Mouse (Mus musculus) heart, postnatal 25 days (tissue): ENCODE results near the gene Shisa8. TPM values are rescaled to one million over a fixed set of nuclear protein-coding genes. Genes with fewer than 3 reads are reported as not detected.
A peak's percentile ranks its signal among the peaks of the same experiment; 100 is the strongest.

ENCODE experiments used
- DNase-seq: peaks from one replicate; pipeline ENCODE4 v3.0.0; 2022; ENCODE audit warnings: low spot score
- intact Hi-C: fragments of 180-260 bp; cut with DNase I; formaldehyde crosslinking; loops from one replicate; pipeline ENCODE4 v1.15.1; 2025
- total RNA-seq, 2 experiments: library from RNA; stranded (reverse); gene quantifications; 2 replicates each; pipeline ENCODE4 v1.2.3; 2021

The Shisa8 gene
- total RNA-seq, 2 experiments from 2014 or later = 0.13 to 0.20 TPM

DNA sequence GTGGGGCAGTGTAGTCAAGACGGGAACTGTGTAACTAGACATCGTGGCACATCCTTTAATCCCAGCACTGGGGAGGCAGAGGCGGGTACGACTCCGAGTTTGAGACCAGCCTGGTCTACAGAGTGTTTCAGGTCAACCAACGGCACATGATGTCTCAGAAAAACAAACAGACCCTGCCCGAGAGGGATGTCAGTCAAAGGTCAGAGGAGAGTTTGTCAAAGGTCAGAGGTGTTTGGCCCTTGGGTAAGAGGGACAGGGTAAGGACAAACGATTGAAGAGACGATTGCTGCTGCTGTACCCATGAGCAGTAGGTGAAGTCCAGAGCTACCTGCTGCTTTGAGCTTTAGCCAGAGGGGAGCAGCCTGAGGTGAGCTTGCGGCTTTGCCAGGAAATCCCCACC lies 29.0 kb downstream of the Shisa8 start:
- DNase-seq = no peak
- intact Hi-C loops = no loop called here

DNA sequence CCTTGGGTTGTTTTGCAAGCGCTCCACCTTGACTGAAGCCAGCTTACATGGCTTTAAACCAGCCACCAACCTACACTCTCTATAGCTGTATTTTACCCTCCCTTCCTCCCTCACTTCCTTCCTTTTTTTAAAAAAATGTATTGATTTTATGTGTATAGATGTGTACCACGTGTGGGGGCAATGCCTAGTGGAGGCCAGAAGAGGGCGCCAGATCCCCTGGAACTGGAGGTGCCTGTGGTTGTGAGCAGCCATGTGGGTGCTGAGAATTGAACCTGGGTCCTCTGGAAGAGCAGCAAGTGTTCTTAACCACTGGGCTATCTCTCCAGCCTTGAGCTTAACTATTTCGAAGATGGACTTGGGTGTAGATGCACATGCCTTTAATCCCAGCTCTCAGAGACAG lies 30.3 kb downstream of the Shisa8 start:
- no peak for DNase-seq
- intact Hi-C loops = no loop called here

- intact Hi-C loops = no loop called here
- no peak for DNase-seq
Measured at GRCm38 (mm10) chr15:82181131-82181530, 31.5 kb downstream of the Shisa8 start.

DNA sequence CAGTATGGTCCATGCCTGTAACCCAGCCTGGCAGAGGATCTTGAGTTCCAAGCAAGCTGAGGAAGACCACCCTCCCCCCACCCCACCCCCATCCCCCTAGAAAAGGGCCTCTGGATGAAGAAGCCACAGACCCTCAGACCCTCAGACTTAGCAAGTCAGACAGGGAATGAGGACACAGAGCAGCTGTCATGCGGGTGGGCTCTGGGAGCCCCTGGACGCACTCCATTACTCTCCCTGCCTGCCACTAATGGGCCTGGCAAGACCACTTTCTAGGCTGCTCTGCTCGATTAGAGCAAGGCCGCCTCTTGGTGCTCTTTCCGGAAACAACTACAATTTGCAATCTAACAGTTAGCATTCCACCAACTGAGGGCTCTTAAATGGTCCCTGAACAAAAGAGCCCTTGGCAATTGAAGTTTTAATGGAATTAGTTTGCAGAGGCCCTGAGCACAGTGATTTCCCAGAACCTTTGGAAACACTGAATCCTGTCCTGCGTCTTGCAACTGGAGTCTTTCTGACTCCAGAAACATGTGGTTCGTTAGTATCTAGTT lies 34.8 kb downstream of the Shisa8 start:
- no peak for DNase-seq
- intact Hi-C loops = no loop called here

GRCm38 (mm10) chr15:82175091-82175490 lies 37.5 kb downstream of the Shisa8 start:
- DNase-seq = no peak
- intact Hi-C loops = no loop called here

DNA sequence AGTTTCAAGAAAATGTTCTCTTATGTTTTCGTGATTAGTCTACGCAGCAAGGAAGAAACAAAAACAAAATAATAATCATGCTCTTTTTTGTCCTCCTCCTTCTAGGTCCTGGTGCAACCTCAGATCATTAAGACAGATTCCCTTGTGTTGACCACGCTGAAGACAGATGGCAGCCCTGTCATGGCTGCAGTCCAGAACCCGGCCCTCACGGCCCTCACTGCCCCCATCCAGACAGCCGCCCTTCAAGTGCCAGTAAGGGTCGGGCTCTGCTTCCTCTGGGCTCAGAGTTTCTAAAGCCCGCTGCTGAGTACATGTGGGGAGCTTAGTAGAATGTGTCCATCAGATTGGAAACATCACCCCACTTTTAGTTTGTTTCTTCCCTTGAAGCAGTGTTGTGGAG lies 40.0 kb downstream of the Shisa8 start:
- intact Hi-C loops = no loop called here
- DNase-seq = no peak

DNA sequence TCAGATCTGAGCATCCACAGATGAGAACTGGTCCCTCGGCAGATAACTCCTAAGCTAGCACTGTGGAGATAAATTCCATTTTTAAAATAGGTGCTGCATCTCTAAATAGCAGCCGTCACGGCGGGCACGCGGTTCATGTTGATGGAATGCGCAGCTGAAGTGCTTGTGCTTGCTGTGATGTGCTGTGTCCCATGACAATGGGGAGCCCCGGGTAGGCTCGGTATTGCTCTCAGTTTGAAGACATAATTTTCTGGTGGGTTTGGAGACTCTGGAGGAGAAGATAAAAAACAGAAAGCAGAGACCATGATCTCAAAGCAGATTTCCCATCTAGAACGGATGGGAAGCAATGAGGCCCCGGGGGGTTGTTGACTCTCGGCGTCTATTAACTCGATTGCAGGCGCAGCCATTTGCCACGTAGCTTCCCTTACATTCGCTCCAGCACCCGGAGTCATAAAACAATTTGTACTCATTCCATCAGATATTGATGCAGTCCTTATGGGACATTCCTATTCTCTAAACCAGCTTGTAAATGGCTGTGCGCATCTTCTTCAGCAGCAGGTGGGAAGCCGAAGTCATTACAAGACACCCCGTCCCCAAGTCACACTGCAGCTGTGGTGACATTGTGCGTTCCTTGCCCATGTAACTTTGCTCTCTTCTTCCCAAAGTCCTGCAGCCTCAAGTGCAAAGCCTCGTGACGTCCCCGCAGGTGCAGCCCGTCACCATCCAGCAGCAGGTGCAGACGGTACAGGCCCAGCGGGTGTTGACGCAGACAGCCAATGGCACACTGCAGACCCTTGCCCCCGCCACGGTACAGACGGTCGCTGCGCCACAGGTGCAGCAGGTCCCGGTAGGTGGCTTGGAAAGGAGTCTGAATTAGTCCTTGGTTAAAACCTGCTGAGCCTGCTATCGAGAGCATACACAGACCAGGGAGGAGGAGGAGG lies 41.9 kb downstream of the Shisa8 start:
- intact Hi-C loops = no loop called here
- DNase-seq = no peak

DNA sequence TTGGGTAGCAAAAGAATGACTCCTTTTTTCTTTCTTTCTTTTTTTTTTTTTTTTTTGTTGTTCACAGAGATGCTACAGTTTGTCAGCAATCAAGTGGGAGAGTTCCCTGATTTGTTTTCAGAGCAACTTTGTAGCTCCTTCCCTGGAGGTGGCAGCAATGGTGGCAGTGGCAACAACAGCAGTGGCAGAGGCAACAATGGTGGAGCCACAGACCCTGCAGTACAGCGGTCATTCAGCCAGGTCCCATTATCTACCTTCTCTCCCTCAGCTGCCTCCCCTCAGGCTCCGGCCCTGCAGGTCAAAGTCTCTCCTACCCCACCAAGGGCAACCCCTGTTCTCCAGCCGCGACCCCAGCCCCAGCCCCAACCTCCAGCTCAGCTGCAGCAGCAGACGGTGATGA lies 42.9 kb downstream of the Shisa8 start:
- DNase-seq = no peak
- intact Hi-C loops = no loop called here

GRCm38 (mm10) chr15:82167201-82168168 lies 45.1 kb downstream of the Shisa8 start:
- intact Hi-C loops = no loop called here
- no peak for DNase-seq

DNA sequence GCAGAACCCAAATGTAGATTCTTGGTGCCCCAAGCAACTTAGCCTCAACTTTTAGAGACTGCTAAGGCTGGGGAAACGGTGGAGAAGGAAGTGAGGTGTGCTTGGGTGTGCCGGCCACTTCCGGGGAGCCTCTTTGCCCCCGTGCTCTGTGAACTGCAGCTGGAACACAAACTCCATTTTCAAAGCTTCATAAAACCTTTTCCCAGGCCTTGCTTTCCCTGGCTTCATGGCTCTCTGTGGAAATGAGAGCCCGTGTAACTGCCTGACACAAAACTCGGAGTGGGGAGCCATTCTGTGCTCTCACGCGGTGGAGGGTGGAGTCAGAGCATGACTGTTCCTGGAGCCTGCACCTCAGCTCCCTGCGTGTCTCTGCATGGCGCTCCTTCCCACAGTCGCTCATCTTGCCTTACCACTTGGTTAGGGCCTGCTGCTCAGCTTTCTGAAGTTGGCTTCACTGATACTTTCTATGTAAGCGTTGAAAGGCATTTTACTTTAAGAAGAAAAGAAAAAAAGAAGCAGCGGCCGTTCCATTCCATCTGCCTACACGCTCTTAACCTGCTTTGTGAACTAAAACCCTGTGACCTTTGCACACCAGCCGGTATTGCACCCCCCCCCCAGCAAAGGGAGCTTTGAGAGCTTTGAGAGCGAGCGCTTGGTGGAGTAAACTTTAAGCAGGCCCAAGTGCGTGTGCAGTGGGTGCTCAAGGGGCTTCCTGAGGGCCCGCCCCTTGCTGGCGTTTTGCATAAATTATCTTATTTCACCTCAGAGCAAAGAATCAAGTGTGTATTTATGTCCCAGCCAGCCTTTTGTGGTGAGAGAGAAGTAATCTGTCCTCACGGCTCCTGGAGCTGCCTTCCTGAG lies 46.1 kb downstream of the Shisa8 start:
- no peak for DNase-seq
- intact Hi-C loops = no loop called here

DNA sequence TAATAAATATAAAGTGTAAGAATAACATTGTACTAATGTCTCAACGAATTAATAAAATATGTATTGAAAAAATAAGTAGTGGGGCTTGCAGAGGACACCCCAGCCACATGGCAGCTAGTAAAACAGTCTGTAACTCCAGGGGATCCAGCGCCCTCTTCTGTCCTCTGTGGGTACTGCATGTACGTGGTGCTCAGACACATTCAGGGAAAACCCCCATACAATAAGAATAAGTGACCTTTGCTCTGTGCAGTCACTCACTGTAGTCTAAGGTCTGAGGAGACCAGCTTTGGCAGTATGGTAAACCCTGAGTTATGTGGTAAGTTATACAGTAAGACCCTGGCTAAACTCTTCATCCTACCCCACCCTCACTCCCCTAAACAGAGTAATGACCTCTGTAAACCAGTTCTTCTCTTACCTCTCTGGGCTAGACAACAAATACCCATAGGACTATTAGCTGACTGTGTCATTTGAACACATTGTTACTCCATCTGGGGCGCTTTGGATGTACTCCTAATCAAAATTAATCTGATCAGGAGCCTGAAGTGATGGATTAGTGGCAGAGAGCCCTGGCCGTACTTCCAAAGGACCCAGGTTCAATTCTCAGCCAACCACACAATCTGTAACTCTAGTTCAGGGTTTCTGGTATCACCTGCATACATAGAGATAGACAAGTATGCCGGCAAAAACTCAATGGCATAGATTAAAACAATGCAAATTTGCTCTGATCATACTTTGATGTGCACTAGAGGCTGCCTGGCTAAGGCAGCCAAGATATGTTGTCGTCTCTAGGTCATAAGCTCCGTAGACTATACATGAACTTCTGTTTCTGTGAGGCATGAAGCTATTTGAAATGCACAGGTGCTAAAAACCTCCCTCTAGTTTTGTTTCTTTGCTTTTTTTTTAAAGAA lies 47.0 kb downstream of the Shisa8 start:
- DNase-seq = peak; percentile 26
- intact Hi-C loops = loop anchor here (1.0 kb wide), 1 partner anchor 25 kb away; no protein-coding TSS in a partner anchor

- DNase-seq = no peak
- intact Hi-C loops = loop anchor here (5.0 kb wide), 1 partner anchor 87 kb away; no protein-coding TSS in a partner anchor
Measured at GRCm38 (mm10) chr15:82164496-82164895, 48.1 kb downstream of the Shisa8 start.

- no peak for DNase-seq
- intact Hi-C loops = loop anchor here (5.0 kb wide), 1 partner anchor 87 kb away; no protein-coding TSS in a partner anchor
Measured at GRCm38 (mm10) chr15:82164061-82164399, 48.6 kb downstream of the Shisa8 start.

GRCm38 (mm10) chr15:82163356-82164060 lies 49.1 kb downstream of the Shisa8 start:
- no peak for DNase-seq
- intact Hi-C loops = loop anchor here (5.0 kb wide), 1 partner anchor 86 kb away; no protein-coding TSS in a partner anchor

- intact Hi-C loops = loop anchor here (5.0 kb wide), 1 partner anchor 85 kb away; no protein-coding TSS in a partner anchor
- no peak for DNase-seq
Measured at GRCm38 (mm10) chr15:82161965-82162600, 50.5 kb downstream of the Shisa8 start.

GRCm38 (mm10) chr15:82160731-82161640 lies 51.6 kb downstream of the Shisa8 start:
- DNase-seq = no peak
- intact Hi-C loops = loop anchor here (5.0 kb wide), 1 partner anchor 84 kb away; no protein-coding TSS in a partner anchor
